Mouse (Mus musculus): ENCODE data around the gene Hs2st1. TPM values are rescaled to one million over a fixed set of nuclear protein-coding genes. Genes with fewer than 3 reads are reported as not detected.
A peak's percentile ranks its signal among the peaks of the same experiment; 100 is the strongest.

Hs2st1 gene
- total and polyA plus RNA-seq, 3 experiments: 17.6 to 36.4 (median 29.7) TPM

GRCm38 (mm10) chr3:144488787-144489186 lies 81.2 kb downstream of the Hs2st1 start:
- H3K9ac ChIP-seq (ENCODE audit: insufficient read depth, low read depth): no peak overlapping the region
- no peak overlapping the region for H3K4me3 ChIP-seq (replicated peaks in 1 of 3; ENCODE audit: low read depth in 2 of 3, low read length in 2 of 3, poor library complexity in 1 of 3)
- H3K4me2 ChIP-seq (ENCODE audit: insufficient read depth, low read depth, poor library complexity, severe bottlenecking): no peak overlapping the region
- no peak for DNase-seq (ENCODE audit: extremely low read depth)
- H3K36me3 ChIP-seq (replicated peaks in 1 of 2; ENCODE audit: control insufficient read depth in 1 of 2, insufficient read depth in 1 of 2, low read length in 1 of 2): peaks cover 0 to 9% of the 10 kb centered on the region in 2 experiments
- dilution Hi-C loops (cut with MboI; ENCODE audit: extremely low pct_ligation_motif_present, extremely low pct_unique_long_range_greater_than_20kb, low sequenced_read_pairs): no loop called here
- H3K9me3 ChIP-seq (replicated peaks; ENCODE audit: low read length): no peaks in the 10 kb centered on the region
- no peaks in the 10 kb centered on the region for H3K27me3 ChIP-seq (replicated peaks)
- no peaks in the 10 kb centered on the region; the same call in 1 of the 2 replicates for H3K79me2 ChIP-seq (replicated peaks; ENCODE audit: control insufficient read depth, extremely low read depth, insufficient read depth, poor library complexity, severe bottlenecking)
- in situ Hi-C loops (cut with MboI; ENCODE audit: low pct_ligation_motif_present, low pct_unique_long_range_greater_than_20kb, low sequenced_read_pairs): no loop called here
- TF ChIP-seq MAFK (IDR thresholded peaks at IDR 0.05; ENCODE audit: insufficient replicate concordance, low read length): no peak
- TF ChIP-seq ZMIZ1 (IDR thresholded peaks at IDR 0.05; ENCODE audit: low read depth, low read length): no peak
- peaks cover 0 to 8% of the 10 kb centered on the region in 2 experiments; a peak in 2 of 4 replicates for H3K4me1 ChIP-seq (ENCODE audit: control insufficient read depth in 1 of 2, insufficient read depth in 2 of 2)
- H3K27ac ChIP-seq (ENCODE audit: insufficient read depth, low read depth): no peak overlapping the region

DNA sequence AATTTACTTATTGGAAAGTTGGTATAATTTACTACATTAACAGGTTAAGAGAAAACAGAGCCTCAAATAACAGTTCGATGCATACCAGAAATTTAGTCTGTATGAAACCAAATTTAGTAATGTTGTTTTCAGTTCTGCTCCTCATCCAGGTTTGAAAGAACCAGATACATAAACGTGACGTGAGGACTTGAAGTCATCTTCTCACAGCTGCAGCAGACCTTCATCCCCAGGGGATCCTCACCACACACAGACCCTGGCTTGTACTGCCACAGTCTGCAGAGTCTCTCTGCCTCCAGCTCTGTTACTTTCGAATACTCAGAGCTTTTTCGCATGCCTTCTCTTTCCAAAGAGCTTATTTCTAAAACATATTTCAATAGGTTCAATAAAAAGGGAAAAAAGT lies 89.4 kb downstream of the Hs2st1 start:
- Histone ChIP-seq H3K9me3 (replicated peaks; ENCODE audit: low read length) (peaks cover 2% of the 10 kb centered on the region), H3K4me2 (ENCODE audit: insufficient read depth, low read depth, poor library complexity, severe bottlenecking) (peak overlapping the region; percentile 0), H3K9ac (ENCODE audit: insufficient read depth, low read depth) (no peak overlapping the region), H3K27ac (ENCODE audit: insufficient read depth, low read depth) (no peak overlapping the region), H3K4me3 (replicated peaks in 1 of 3; ENCODE audit: low read depth in 2 of 3, low read length in 2 of 3, poor library complexity in 1 of 3) (no peak overlapping the region), H3K27me3 (replicated peaks) (no peaks in the 10 kb centered on the region), H3K4me1 (ENCODE audit: control insufficient read depth in 1 of 2, insufficient read depth in 2 of 2) (peaks cover 29 to 79% of the 10 kb centered on the region in 2 experiments), H3K36me3 (replicated peaks in 1 of 2; ENCODE audit: control insufficient read depth in 1 of 2, insufficient read depth in 1 of 2, low read length in 1 of 2) (peaks cover 0 to 14% of the 10 kb centered on the region in 2 experiments), H3K79me2 (replicated peaks; ENCODE audit: control insufficient read depth, extremely low read depth, insufficient read depth, poor library complexity, severe bottlenecking) (peaks cover 2% of the 10 kb centered on the region; the same call in 1 of the 2 replicates)
- dilution Hi-C loops (cut with MboI; ENCODE audit: extremely low pct_ligation_motif_present, extremely low pct_unique_long_range_greater_than_20kb, low sequenced_read_pairs) (no loop called here), in situ Hi-C loops (cut with MboI; ENCODE audit: low pct_ligation_motif_present, low pct_unique_long_range_greater_than_20kb, low sequenced_read_pairs) (no loop called here)
- no peak for TF ChIP-seq E2F4 (IDR thresholded peaks at IDR 0.05; ENCODE audit: insufficient replicate concordance, low read depth, low read length)
- no peak; the same call in 1 of the 2 replicates for TF ChIP-seq RCOR1 (conservative IDR thresholded peaks at IDR 0.05; ENCODE audit: low read depth, low read length)
- TF ChIP-seq ZKSCAN1 (IDR thresholded peaks at IDR 0.05; ENCODE audit: borderline replicate concordance, low read depth, low read length): no peak
- no peak for TF ChIP-seq KAT2A (IDR thresholded peaks at IDR 0.05; ENCODE audit: insufficient replicate concordance, low read length)
- no peak for TF ChIP-seq CHD1 (IDR thresholded peaks at IDR 0.05; ENCODE audit: low read depth, low read length)
- 0 out of 2 replicates have a peak, but pooled peaks have one; percentile 25 for TF ChIP-seq TBP (conservative IDR thresholded peaks at IDR 0.05; ENCODE audit: low read depth, low read length)
- TF ChIP-seq HCFC1 (IDR thresholded peaks at IDR 0.05; ENCODE audit: low read depth, low read length): no peak
- TF ChIP-seq ZMIZ1 (IDR thresholded peaks at IDR 0.05; ENCODE audit: low read depth, low read length): no peak
- peak; percentile 89 for TF ChIP-seq TCF12 (IDR thresholded peaks at IDR 0.05; ENCODE audit: low read depth, low read length)
- TF ChIP-seq MEF2A (IDR thresholded peaks at IDR 0.05; ENCODE audit: borderline replicate concordance, low read depth, low read length): peak; percentile 76; the same call in 1 of the 2 replicates
- TF ChIP-seq IRF4 (IDR thresholded peaks at IDR 0.05; ENCODE audit: low read depth, low read length): peak; percentile 83
- TF ChIP-seq BHLHE40 (IDR thresholded peaks at IDR 0.05; ENCODE audit: low read depth, low read length): peak; percentile 100
- no peak for TF ChIP-seq GABPA (IDR thresholded peaks at IDR 0.05; ENCODE audit: insufficient replicate concordance, low read depth, low read length)
- no peak for TF ChIP-seq NRF1 (IDR thresholded peaks at IDR 0.05; ENCODE audit: low read depth, low read length)
- TF ChIP-seq JUND (conservative IDR thresholded peaks at IDR 0.05; ENCODE audit: low read depth, low read length): peak; percentile 61; the same call in 1 of the 2 replicates
- no peak for TF ChIP-seq ZC3H11A (IDR thresholded peaks at IDR 0.05; ENCODE audit: low read depth, low read length)
- peak; percentile 55; the same call in 1 of the 2 replicates for TF ChIP-seq JUN (IDR thresholded peaks at IDR 0.05; ENCODE audit: insufficient read depth, low read depth, low read length)
- no peak for TF ChIP-seq PAX5 (IDR thresholded peaks at IDR 0.05; ENCODE audit: low read length)
- no peak for TF ChIP-seq POLR2A (IDR thresholded peaks at IDR 0.05; ENCODE audit: low read depth, low read length)
- peak; percentile 90 for TF ChIP-seq EP300 (IDR thresholded peaks at IDR 0.05; ENCODE audit: low read length)
- TF ChIP-seq USF2 (conservative IDR thresholded peaks at IDR 0.05; ENCODE audit: low read depth, low read length): no peak
- TF ChIP-seq RAD21 (IDR thresholded peaks at IDR 0.05; ENCODE audit: low read depth, low read length): no peak; the same call in 1 of the 2 replicates
- TF ChIP-seq ETS1 (conservative IDR thresholded peaks at IDR 0.05; ENCODE audit: low read depth, low read length): peak; percentile 99
- TF ChIP-seq MAX (IDR thresholded peaks at IDR 0.05; ENCODE audit: low read length): 0 out of 2 replicates have a peak, but pooled peaks have one; percentile 5
- DNase-seq (ENCODE audit: extremely low read depth): peak; percentile 95

All from CH12.LX (cell line).